Mouse (Mus musculus): ENCODE results near the gene Gfer.
"Not testable (repeated sequence)": the region's sequence is repeated elsewhere in the genome, so short reads cannot be mapped to it uniquely, and the experiment has no call there.

GRCm38 (mm10) chr17:24669214-24669544 is 26.8 kb downstream of the Gfer start:
- TF ChIP-seq POLR2A (IDR thresholded peaks at IDR 0.05; ENCODE audit: low read depth, low read length); CTCF (conservative IDR thresholded peaks at IDR 0.05 in 1 of 2, IDR thresholded peaks at IDR 0.05 in 1 of 2; ENCODE audit: low read depth in 2 of 2, low read length in 2 of 2); CHD2 (IDR thresholded peaks at IDR 0.05; ENCODE audit: low read length); ZNF384 (IDR thresholded peaks at IDR 0.05; ENCODE audit: low read depth, low read length); EP300 (IDR thresholded peaks at IDR 0.05; ENCODE audit: low read length); USF2 (conservative IDR thresholded peaks at IDR 0.05; ENCODE audit: low read depth, low read length); CHD1 (IDR thresholded peaks at IDR 0.05; ENCODE audit: low read depth, low read length); UBTF (IDR thresholded peaks at IDR 0.05; ENCODE audit: low read depth, low read length): not testable (repeated sequence)
